Mouse (Mus musculus): Measurements from ENCODE around the gene Eppin.
"Not testable (repeated sequence)": the region's sequence is repeated elsewhere in the genome, so short reads cannot be mapped to it uniquely, and the experiment has no call there.

Eppin gene

DNA sequence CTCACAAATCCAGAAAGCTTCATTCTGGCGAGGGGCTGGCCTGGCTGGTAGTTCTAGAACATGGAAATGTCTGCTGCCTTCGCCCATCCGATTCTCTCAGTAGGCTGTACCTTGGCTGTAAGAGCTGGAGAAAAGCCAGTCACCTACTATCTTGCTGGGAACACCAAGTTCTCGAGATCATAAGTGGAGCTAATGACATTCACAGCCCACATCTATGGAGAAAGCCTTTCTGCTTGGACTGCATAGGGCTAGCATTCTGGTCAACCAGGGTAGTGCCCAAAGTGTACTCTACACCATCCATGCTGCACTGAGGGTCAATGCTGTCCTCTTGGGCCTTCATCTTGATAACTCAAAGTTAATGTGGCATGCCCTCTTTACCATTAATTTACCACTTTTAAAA is at the start of gene Eppin:
TSS of gene Eppin (minus strand) at position 101 of the 400 bp plus-strand sequence.
- no peak for DNase-seq

DNA sequence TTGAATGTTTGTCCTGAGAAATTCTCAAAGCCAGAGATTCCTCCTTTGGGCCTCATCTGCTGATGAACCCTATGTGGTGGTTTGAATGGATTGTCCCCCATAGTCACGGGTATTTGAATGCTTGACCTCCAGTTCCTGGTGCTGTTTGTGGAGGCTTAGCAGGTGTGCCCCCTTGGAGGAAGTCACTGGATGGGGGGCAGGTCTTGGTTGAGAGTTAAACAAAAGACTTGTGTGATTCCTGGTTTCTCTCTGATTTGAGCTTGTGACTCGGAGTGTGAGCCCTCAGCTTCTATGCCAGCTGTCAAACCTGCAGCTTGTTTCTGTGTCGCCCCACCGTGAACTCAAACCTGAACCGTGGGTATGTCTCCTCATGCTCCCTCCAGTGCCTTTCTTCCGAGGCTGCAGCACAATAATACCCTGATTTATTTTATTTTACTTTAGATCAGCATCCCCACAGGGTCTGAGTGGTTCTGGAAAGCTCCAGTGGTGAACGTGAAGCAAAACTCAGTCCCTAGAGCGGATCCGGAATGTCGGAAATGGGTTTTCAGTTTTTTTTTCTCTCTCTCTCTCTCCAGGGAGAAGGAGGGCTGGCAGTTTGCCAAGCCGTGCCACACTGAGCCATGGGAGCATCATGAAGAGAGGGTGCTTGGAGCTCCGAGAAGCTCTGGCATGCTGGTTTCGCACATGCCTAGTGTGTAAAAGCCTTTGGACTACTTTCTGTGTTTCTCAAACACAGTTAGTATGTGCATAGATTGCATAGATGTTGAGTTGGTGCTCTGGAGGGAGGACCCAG is 48.7 kb upstream of the Eppin start:
- peak in 1 of 2 experiments; percentile 9 for DNase-seq

GRCm38 (mm10) chr2:164641129-164641528 is 47.7 kb upstream of the Eppin start:
- DNase-seq, result no peak

GRCm38 (mm10) chr2:164638696-164639095 is 45.3 kb upstream of the Eppin start, which contains the start of gene Wfdc16:
Gene Wfdc16, minus strand, starts transcription at chr2:164638796.
- DNase-seq, result no peak

GRCm38 (mm10) chr2:164635266-164635665 is 41.9 kb upstream of the Eppin start:
- no peak for DNase-seq

- DNase-seq, result no peak
These were observed 28.4 kb upstream of the Eppin start for GRCm38 (mm10) chr2:164621775-164622174.

DNA sequence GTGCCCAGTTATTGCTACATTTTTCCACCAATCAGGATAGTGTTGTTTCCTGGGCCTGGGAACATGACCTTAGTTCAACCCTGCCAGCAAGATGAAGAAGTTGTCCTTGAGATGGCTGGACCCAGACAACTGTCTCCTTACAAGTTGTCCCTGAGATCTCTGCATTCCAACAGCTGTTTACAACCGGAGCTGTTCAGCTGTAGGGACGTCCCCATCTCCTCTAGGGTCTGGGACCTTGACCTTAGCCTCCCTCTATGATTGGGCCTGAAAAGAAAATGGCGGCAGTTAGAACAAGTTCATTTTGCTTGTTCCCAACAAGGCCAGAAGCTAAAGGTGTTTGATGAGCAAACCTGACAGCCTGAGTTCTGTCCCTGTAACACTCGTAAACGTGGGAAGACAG is 25.7 kb upstream of the Eppin start:
- no peak for DNase-seq

GRCm38 (mm10) chr2:164615386-164615785 is 22.0 kb upstream of the Eppin start:
- no peak for DNase-seq

DNA sequence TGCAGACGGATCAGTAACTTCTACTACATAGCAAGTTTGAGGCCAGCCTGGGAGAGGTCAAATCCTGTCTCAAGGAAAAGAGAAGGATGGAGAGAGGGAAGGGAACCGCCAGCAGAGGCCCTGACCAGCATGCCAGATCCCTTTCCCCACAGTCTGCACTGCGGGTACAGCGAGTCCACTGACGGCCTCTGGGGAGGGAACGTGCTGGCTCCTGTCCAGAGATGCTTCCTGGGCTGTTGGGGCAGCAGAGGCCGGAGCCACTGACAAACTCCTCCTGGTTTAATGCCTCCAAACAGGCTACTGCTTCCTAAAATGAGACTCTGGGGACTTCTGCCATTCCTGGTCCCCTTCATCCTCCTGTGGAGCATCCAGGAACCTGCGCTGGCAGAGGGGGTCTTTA is 20.1 kb upstream of the Eppin start, which contains the start of the genes Wfdc6b and Wfdc8:
TSS of gene Wfdc6b (plus strand) at position 52 of the 400 bp plus-strand sequence.
TSS of gene Wfdc8 (minus strand) at position 156 of the 400 bp plus-strand sequence.
- DNase-seq, result peak in 1 of 2 experiments; percentile 8

- no peak for DNase-seq
These were observed 15.4 kb upstream of the Eppin start for GRCm38 (mm10) chr2:164608781-164609180.

DNA sequence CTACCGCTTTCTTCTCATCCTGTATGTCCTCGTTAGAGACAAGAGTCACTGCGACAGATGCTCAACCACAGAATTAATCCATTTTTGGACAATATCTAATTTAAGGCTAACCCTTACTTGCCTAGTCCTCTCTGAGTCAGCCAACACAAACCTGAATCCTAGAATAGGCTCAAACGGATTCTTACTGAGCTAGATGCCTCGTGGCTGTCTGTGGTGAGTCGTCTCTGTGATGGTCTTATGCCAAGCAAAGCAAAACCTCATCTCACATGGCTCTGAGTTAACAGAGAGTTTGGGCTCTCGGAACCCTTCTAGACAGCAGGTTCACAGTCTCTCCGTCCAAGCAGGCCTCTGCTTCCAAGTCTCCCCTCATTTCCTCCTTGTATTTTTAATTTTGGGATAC is 11.0 kb upstream of the Eppin start:
- DNase-seq, result no peak

GRCm38 (mm10) chr2:164603482-164603881 is 10.1 kb upstream of the Eppin start:
- DNase-seq, result no peak

GRCm38 (mm10) chr2:164600179-164600578 is 6.8 kb upstream of the Eppin start:
- no peak for DNase-seq

- peak; percentile 8 to 11 for DNase-seq
These were observed 1.4 kb downstream of the Eppin start for GRCm38 (mm10) chr2:164592014-164592413.

DNA sequence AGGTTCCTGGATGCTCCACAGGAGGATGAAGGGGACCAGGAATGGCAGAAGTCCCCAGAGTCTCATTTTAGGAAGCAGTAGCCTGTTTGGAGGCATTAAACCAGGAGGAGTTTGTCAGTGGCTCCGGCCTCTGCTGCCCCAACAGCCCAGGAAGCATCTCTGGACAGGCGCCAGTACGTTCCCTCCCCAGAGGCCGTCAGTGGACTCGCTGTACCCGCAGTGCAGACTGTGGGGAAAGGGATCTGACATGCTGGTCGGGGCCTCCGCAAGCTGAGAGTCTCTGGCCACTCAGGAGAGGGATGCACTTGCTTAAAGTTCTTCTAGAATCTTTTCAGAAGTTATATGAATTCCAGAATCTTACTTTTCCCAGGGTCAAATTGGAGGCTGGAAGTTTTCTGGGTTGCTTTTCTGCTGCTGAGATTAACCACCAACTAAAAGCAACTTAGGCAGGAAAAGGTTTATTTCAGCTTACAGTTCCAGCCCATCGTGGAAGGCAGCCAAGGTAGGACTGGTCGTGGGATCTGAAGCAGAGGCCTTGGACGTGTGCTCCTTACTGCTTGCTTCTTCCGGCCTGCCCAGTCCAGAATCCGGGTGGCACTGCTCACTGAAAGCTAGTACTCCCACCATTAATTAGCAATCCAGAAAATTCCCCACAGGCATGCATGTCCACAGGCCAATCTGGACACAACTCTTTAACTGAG is 8.2 kb downstream of the Eppin start, which contains the start of gene Wfdc6a:
TSS of gene Wfdc6a (minus strand) at position 423 of the 701 bp plus-strand sequence.
- DNase-seq, result not testable (repeated sequence)

DNA sequence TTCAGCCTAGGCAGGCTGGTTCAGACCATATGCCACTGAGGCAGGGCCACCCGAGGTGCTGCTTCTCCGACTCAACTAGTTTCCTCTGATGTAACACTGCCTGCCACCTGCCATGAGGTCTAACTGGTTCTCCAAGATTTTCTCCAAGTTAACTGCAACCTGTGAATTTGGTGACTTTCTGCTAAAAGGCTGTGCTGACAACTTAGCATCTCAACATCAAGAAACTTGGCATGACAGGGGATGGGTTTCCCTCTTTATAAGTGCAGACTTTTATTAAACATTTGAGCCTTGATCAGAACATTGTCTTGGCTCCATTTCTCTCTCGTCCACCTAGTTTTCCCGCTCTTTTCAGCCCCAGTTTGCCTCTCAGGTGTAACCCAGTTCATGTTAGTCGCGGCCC is 20.0 kb downstream of the Eppin start, which contains the start of gene Spint3:
TSS of gene Spint3 (minus strand) at position 101 of the 400 bp plus-strand sequence.
- DNase-seq, result not testable (repeated sequence)

DNA sequence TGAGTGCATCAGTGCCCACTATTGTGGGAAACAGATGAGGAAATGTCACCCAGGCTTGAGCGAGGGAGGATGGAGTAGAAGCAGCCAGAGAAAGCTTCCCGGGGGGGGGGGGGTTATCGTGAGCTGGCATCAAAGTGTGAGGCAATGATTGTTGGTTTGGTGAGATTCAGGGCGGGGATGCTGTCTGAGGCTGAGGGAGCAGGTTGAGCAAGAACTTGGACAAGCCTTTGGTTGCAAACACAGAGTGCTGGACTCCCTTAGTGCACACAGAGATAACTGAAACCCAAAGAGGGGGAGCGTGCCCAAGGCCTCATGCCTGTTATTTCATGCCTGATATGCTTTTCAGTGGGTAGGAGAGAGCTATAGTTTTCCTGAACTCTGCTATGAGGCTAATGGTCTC is 25.9 kb downstream of the Eppin start:
- DNase-seq, result no peak

- DNase-seq, result no peak
These were observed 26.4 kb downstream of the Eppin start for GRCm38 (mm10) chr2:164566997-164567396.

DNA sequence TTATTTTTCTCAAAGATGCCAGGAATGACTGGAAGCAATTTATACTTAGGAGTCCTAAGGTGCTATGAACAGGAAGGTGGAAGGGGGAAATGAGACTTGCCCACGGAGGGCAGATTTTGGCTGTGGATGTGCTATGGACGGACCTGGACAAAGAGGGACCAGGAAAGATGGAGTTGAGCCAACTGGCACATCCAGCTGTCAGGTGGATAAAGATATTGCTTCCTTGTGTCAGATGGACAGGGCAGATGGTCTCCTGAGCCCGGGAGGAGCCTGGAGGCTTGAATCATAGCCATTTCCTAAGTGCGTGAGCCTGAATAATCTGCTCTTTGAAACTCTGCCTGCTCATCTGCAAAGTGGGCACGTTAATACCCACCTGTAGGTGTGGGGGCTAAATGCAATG is 29.0 kb downstream of the Eppin start:
- DNase-seq, result peak in 1 of 2 experiments; percentile 5

GRCm38 (mm10) chr2:164563339-164564038 is 29.9 kb downstream of the Eppin start:
- peak; percentile 9 to 22 for DNase-seq

DNA sequence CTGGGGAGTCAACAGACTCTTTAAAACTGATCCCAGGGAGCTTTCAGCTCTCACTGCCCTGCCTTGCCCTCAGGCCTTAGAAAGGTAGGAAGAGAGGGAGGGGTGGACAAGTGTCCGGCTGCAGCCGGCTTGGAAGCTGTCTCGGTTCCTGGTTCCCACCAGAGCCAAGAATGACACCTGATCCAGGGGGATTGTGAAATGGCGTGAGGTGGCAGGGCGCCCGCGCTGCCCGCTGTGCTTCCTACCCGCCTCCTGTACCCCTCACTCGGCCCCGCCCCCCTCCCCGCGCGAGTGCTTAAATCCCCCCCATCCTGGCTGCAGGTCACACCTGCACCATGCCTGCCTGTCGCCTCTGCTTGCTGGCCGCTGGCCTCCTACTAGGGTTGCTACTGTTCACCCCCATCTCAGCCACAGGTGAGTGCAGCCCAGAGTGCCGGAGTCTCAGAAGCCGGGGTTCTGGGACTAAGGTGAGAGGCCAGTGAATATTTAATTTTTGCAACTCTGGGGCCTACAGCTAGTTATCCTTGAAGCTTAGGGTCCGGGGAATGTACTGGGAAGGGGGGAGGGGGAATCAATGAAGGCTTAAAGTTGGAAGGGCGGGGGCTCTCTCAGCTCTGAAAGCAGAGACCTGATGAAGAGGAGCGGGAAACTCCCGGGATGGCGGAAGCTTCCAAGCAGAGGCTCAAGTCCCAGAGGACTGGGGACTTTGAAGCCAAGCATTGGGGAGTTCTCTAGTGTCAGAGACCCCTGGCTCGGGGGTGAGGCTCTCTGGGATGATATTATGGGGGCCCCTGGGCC is 30.8 kb downstream of the Eppin start, which contains the start of gene Wfdc2:
TSS of gene Wfdc2 (plus strand) at position 23 of the 798 bp plus-strand sequence.
- DNase-seq, result peak in 1 of 2 experiments; percentile 8

GRCm38 (mm10) chr2:164560106-164560505 is 33.3 kb downstream of the Eppin start:
- DNase-seq, result no peak
